ENCODE assay signal across 8 mouse cellular contexts in the genomic region with DNA sequence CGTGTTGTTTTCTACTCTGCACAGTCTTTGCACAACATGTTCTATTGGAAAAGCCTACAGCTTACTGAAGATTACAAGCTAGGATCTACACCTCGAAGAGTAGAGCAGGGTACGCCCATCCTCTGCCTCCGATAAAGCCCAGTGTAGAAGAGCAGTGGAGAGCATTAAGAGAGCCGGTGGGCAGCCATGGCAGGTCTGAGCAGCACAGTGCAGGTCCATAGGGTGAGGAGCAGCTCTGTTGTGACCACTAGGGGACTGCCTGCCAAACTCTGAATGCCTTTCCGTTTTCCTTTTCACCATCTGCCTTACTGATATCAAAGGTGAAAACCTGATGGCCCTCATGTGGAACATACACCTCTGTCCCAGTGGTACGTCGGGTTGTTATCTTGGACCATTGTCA. TPM values are rescaled to one million over a fixed set of nuclear protein-coding genes. Genes with fewer than 3 reads are reported as not detected.
DNase-seq lines count a peak whose midpoint lies in the region; ATAC-seq and TF ChIP-seq lines count a peak whose summit lies in the region.

No protein-coding gene starts in this region.

- H3K27me3 ChIP-seq in thymus, adult 2 months (ENCODE audit: control insufficient read depth, insufficient read depth, low read length): no peaks in the 10 kb centered on the region
- H3K27me3 ChIP-seq in hindbrain, embryonic 16.5 days (replicated peaks; ENCODE audit: control insufficient read depth, insufficient read depth, low read length): no peaks in the 10 kb centered on the region
- no peaks in the 10 kb centered on the region for H3K27me3 ChIP-seq in stomach, embryonic 15.5 days (replicated peaks)

- H3K27ac ChIP-seq in thymus, adult 2 months (ENCODE audit: control insufficient read depth, insufficient read depth, low read length): no peak overlapping the region
- H3K27ac ChIP-seq in hindbrain, embryonic 16.5 days (ENCODE audit: low read depth, low read length): no peak overlapping the region
- H3K27ac ChIP-seq in stomach, embryonic 15.5 days: no peak overlapping the region

- H3K36me3 ChIP-seq in thymus, adult 2 months (ENCODE audit: control insufficient read depth, insufficient read depth, low read length): no peaks in the 10 kb centered on the region
- no peaks in the 10 kb centered on the region for H3K36me3 ChIP-seq in hindbrain, embryonic 16.5 days (ENCODE audit: control insufficient read depth, insufficient read depth, low read length)
- H3K36me3 ChIP-seq in stomach, embryonic 15.5 days: no peaks in the 10 kb centered on the region

- H3K4me2 ChIP-seq in hindbrain, embryonic 16.5 days (ENCODE audit: low read length): peak overlapping the region; percentile 14; the same call in 1 of the 2 replicates
- peak overlapping the region; percentile 78 for H3K4me2 ChIP-seq in stomach, embryonic 15.5 days

- DNase-seq in thymus, adult 2 months: no peak
- DNase-seq in thymus, postnatal 36 days: no peak
- peak; percentile 44 for DNase-seq in embryo, embryonic 10 days (ENCODE audit: low spot score)
- DNase-seq in layer of hippocampus, postnatal 10 days (ENCODE audit: low spot score in 2 of 2): no peak
- no peak for DNase-seq in gastrocnemius, postnatal 25 days

- ATAC-seq in hindbrain, embryonic 16.5 days: no peak
- peak; percentile 41 for ATAC-seq in megakaryocyte, adult 5-6 weeks (ENCODE audit: poor library complexity, severe bottlenecking)
- no peak for ATAC-seq in stomach, embryonic 15.5 days (ENCODE audit: insufficient read depth, low FRiP score, low read depth)

- H3K9me3 ChIP-seq in hindbrain, embryonic 16.5 days (ENCODE audit: control insufficient read depth, low read length): no peaks in the 10 kb centered on the region
- no peaks in the 10 kb centered on the region for H3K9me3 ChIP-seq in stomach, embryonic 15.5 days

- TF ChIP-seq POLR2A in thymus, adult 2 months (IDR thresholded peaks at IDR 0.05; ENCODE audit: control insufficient read depth, extremely low read depth, insufficient read depth, low read length, poor library complexity): no peak

- TF ChIP-seq CTCF in thymus, adult 2 months (IDR thresholded peaks at IDR 0.05; ENCODE audit: borderline replicate concordance, control insufficient read depth, extremely low read depth, insufficient read depth, low read length, poor library complexity): 0 out of 2 replicates have a peak, but pooled peaks have one; percentile 21

- H3K9ac ChIP-seq in hindbrain, embryonic 16.5 days (ENCODE audit: low read depth, low read length): no peak overlapping the region
- H3K9ac ChIP-seq in stomach, embryonic 15.5 days: no peak overlapping the region

- H3K4me3 ChIP-seq in thymus, adult 2 months (ENCODE audit: control insufficient read depth, insufficient read depth, low read length): no peak overlapping the region
- no peak overlapping the region for H3K4me3 ChIP-seq in hindbrain, embryonic 16.5 days (ENCODE audit: low read length)
- no peak overlapping the region for H3K4me3 ChIP-seq in stomach, embryonic 15.5 days (replicated peaks)

- H3K4me1 ChIP-seq in thymus, adult 2 months (replicated peaks; ENCODE audit: control insufficient read depth, insufficient read depth, low read length): peaks cover 17% of the 10 kb centered on the region
- peaks cover 21% of the 10 kb centered on the region for H3K4me1 ChIP-seq in hindbrain, embryonic 16.5 days (ENCODE audit: control insufficient read depth, insufficient read depth, low read depth, low read length)
- H3K4me1 ChIP-seq in stomach, embryonic 15.5 days: peaks cover 11% of the 10 kb centered on the region

- 55% methylated on average over 8 of the region's 8 CpGs for WGBS in thymus, adult 2 months
- 69% methylated on average over 8 of the region's 8 CpGs for WGBS in hindbrain, embryonic 16.5 days
- WGBS in stomach, embryonic 15.5 days: 54% methylated on average over 8 of the region's 8 CpGs

RNA-seq across cellular contexts. Expression of a gene that starts 1.8 kb away (rescaled TPM):
- 32.5 and 36.7 TPM in 2 replicates for polyA plus RNA-seq in thymus, adult 2 months (2012; rRNA removed)
- polyA plus RNA-seq in hindbrain, embryonic 16.5 days (2015; fragmentation: Nextera tagmentation; extraction: Ambion mirVana): 59.2 and 60.1 TPM in 2 replicates
- total RNA-seq in megakaryocyte, adult 5-6 weeks (2015): 94.5 and 117 TPM in 2 replicates
- 59.1 and 63.1 TPM in 2 replicates for total RNA-seq in megakaryocyte, adult 5-6 weeks (2017)
- 66.9 and 68.8 TPM in 2 replicates for polyA plus RNA-seq in stomach, embryonic 15.5 days (2015; fragmentation: Nextera tagmentation; extraction: Ambion mirVana)
- total RNA-seq in layer of hippocampus, postnatal 10 days (2021): 10 to 100 TPM; 49.6 to 55.2 TPM
- total RNA-seq in gastrocnemius, postnatal 25 days (2021): 10 to 100 TPM; 58.9 to 66.0 TPM

RNA-seq across cellular contexts. Expression of a gene that starts 46.2 kb away (rescaled TPM):
- polyA plus RNA-seq in thymus, adult 2 months (2012; rRNA removed): 25.6 and 25.9 TPM in 2 replicates
- polyA plus RNA-seq in hindbrain, embryonic 16.5 days (2015; fragmentation: Nextera tagmentation; extraction: Ambion mirVana): 14.7 and 15.0 TPM in 2 replicates
- total RNA-seq in megakaryocyte, adult 5-6 weeks (2015): 10.9 and 12.9 TPM in 2 replicates
- total RNA-seq in megakaryocyte, adult 5-6 weeks (2017): 15.3 and 16.8 TPM in 2 replicates
- polyA plus RNA-seq in stomach, embryonic 15.5 days (2015; fragmentation: Nextera tagmentation; extraction: Ambion mirVana): 18.3 and 19.8 TPM in 2 replicates
- total RNA-seq in layer of hippocampus, postnatal 10 days (2021): 10 to 100 TPM; 12.0 to 12.8 TPM
- 10 to 100 TPM in 1 of 2 experiments, 1 to 10 TPM in 1; 9.8 to 13.9 TPM for total RNA-seq in gastrocnemius, postnatal 25 days (2021)
